Mouse (Mus musculus): ENCODE measurements around the gene Map2k2. TPM values are rescaled to one million over a fixed set of nuclear protein-coding genes. Genes with fewer than 3 reads are reported as not detected.
A peak's percentile ranks its signal among the peaks of the same experiment; 100 is the strongest.
"Not testable (repeated sequence)": the region's sequence is repeated elsewhere in the genome, so short reads cannot be mapped to it uniquely, and the experiment has no call there.

The Map2k2 gene
- polyA plus RNA-seq, 1 experiment from 2014 or later: 207 TPM

DNA sequence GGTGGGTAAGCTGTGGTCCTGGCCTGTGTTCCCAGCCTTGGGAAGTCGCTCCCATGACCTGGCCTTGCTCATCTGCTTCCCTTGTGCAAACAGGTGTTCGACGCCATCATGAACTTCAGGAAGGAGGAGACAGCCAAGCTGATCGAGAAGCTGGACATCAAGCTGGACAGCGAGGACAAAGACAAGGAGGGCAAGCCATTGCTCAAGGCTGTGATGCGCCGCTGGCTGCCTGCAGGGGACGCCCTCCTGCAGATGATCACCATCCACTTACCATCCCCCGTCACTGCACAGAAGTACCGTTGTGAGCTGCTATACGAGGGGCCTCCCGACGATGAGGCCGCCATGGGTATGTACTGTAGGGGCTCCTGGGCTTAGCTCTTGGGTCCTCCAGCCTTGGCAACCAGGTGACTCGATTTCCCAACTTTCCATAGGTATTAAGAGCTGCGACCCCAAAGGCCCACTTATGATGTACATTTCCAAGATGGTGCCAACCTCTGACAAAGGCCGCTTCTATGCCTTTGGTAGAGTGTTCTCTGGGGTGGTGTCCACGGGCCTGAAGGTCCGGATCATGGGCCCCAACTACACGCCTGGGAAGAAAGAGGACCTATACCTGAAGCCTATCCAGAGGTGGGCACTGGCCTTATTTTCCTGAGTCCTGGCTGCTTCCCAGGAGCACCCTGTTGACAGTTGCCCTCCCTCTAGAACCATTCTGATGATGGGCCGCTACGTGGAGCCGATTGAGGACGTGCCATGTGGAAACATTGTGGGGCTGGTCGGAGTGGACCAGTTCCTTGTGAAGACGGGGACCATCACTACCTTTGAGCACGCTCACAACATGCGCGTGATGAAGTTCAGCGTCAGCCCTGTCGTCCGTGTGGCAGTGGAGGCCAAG, 74.0 kb downstream of the Map2k2 start:
- H3K4me3 ChIP-seq (ENCODE audit: low read depth, low read length): peak overlapping the region; percentile 100; the same call in 1 of the 2 replicates
- peak overlapping the region; percentile 30; the same call in 1 of the 2 replicates for H3K9ac ChIP-seq (ENCODE audit: low read depth, low read length)

DNA sequence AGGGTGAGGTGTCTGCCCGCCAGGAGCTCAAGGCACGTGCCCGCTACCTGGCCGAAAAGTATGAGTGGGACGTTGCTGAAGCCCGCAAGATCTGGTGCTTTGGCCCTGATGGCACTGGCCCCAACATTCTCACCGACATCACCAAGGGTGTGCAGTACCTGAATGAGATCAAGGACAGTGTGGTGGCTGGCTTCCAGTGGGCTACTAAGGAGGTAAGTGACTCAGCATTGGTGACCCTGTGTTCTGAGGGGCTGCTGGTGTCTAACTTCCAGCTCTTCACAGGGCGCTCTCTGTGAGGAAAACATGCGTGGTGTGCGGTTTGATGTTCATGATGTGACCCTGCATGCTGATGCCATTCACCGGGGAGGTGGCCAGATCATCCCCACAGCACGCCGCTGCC, 75.2 kb downstream of the Map2k2 start:
- 92% methylated on average over 13 of the region's 13 CpGs for WGBS
- H3K27ac ChIP-seq (ENCODE audit: low read depth, low read length): no peak overlapping the region; the same call in 1 of the 2 replicates
- no peak overlapping the region for H3K4me2 ChIP-seq
- H3K9ac ChIP-seq (ENCODE audit: low read depth, low read length): no peak overlapping the region
- 0 out of 2 replicates have a peak overlapping the region, but pooled peaks have one; percentile 7 for H3K4me3 ChIP-seq (ENCODE audit: low read depth, low read length)
- H3K9me3 ChIP-seq (ENCODE audit: control insufficient read depth, low read length): no peaks in the 10 kb centered on the region
- no peak for ATAC-seq (replicated peaks; ENCODE audit: low FRiP score)
- H3K27me3 ChIP-seq (replicated peaks; ENCODE audit: control insufficient read depth, insufficient read depth, low read length): no peaks in the 10 kb centered on the region
- peaks cover 30% of the 10 kb centered on the region for H3K4me1 ChIP-seq (replicated peaks; ENCODE audit: control insufficient read depth, insufficient read depth, low read length)
- DNase-seq (ENCODE audit: low spot score): no peak
- peaks cover 55% of the 10 kb centered on the region for H3K36me3 ChIP-seq (ENCODE audit: control insufficient read depth, insufficient read depth, low read length)

More for the DNA sequence above, 74.0 kb downstream of the Map2k2 start:
- H3K4me2 ChIP-seq: no peak overlapping the region; the same call in 1 of the 2 replicates
- H3K4me1 ChIP-seq (replicated peaks; ENCODE audit: control insufficient read depth, insufficient read depth, low read length): peaks cover 37% of the 10 kb centered on the region
- H3K9me3 ChIP-seq (ENCODE audit: control insufficient read depth, low read length): no peaks in the 10 kb centered on the region
- no peak for ATAC-seq (replicated peaks; ENCODE audit: low FRiP score)
- H3K36me3 ChIP-seq (ENCODE audit: control insufficient read depth, insufficient read depth, low read length): peaks cover 52% of the 10 kb centered on the region
- DNase-seq (ENCODE audit: low spot score): no peak
- H3K27ac ChIP-seq (ENCODE audit: low read depth, low read length): peak overlapping the region; percentile 26
- WGBS: 88% methylated on average over 32 of the region's 32 CpGs
- no peaks in the 10 kb centered on the region for H3K27me3 ChIP-seq (replicated peaks; ENCODE audit: control insufficient read depth, insufficient read depth, low read length)

DNA sequence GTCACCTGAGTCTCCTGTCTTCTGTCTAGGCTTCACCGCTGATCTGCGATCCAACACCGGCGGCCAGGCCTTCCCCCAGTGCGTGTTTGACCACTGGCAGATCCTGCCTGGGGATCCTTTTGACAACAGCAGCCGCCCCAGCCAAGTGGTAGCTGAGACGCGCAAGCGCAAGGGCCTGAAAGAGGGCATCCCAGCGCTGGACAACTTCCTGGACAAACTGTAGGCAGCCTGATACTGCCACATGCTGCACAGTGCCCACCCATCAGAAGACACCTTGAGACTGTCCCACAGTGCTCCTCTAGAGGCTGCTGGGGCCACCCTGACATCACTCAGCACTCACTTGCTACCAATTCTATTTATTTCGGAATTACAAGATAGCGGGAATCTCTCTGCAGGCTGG, 76.1 kb downstream of the Map2k2 start:
- not testable (repeated sequence) for H3K4me3 ChIP-seq (ENCODE audit: low read depth, low read length); H3K27me3 ChIP-seq (replicated peaks; ENCODE audit: control insufficient read depth, insufficient read depth, low read length); H3K9ac ChIP-seq (ENCODE audit: low read depth, low read length); DNase-seq (ENCODE audit: low spot score); H3K9me3 ChIP-seq (ENCODE audit: control insufficient read depth, low read length); ATAC-seq (replicated peaks; ENCODE audit: low FRiP score); H3K4me2 ChIP-seq
- H3K4me1 ChIP-seq (replicated peaks; ENCODE audit: control insufficient read depth, insufficient read depth, low read length): peaks cover 29% of the 10 kb centered on the region
- peaks cover 59% of the 10 kb centered on the region for H3K36me3 ChIP-seq (ENCODE audit: control insufficient read depth, insufficient read depth, low read length)
- peak overlapping the region; percentile 49; the same call in 1 of the 2 replicates for H3K27ac ChIP-seq (ENCODE audit: low read depth, low read length)
- WGBS: 71% methylated on average over 12 of the region's 12 CpGs

DNA sequence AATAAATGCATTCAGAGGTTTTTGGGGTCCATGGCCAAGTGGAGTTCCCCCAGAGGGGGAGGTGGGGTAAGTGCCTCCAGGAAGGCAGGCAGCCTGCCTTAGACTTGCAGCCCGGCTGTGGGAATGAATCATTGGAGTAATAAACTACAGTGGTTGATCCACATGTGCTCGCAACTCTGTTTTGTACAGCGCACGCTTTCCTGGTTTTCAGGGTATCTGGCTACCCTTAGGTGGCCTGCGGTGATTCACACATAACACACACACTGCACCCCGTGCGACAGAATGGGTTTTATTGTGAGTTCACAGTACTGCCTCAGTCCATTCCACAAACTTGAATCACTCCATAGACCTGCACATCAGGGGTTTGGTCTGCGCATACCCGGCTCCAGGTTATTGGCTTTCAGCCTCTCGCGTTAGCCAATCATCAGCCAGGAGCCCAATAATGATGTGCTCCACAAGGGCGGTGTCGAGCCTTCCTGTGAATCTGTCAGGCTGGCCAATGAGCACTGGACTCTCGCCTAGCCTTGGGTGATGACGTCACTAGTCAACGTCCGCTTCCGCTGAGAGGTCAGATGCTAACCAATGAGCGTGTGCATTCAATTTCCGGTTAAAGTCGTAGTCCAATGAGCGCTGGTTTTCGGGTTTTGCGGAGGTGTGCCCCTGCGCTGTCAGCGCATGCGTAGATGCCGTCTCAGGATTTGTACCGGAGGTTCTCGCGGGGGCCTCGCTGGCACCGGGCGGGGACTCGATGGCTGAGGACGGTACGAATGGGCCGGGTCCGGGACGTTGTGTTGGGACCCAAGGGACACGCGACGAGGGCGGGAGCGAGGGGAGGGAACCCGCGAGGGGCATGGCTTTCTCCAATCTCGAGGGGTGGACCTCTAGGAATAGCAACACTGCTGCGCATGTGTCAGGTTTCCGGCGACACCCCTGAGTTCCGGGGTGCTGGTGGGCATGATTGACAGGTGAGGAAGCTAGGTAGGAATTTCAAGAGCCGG, 76.9 kb downstream of the Map2k2 start, which contains the start of gene Dapk3:
Gene Dapk3, plus strand, starts transcription at position 670 of the 998 bp plus-strand sequence.
- WGBS: 4% methylated on average over 53 of the region's 53 CpGs
- peaks cover 59% of the 10 kb centered on the region for H3K36me3 ChIP-seq (ENCODE audit: control insufficient read depth, insufficient read depth, low read length)
- peak within 1 kb of the TSS; percentile 78 for H3K27ac ChIP-seq (ENCODE audit: low read depth, low read length)

More for the DNA sequence above, 76.9 kb downstream of the Map2k2 start, which contains the start of gene Dapk3:
- Histone ChIP-seq H3K4me2 (peak within 1 kb of the TSS; percentile 82), H3K27me3 (replicated peaks; ENCODE audit: control insufficient read depth, insufficient read depth, low read length) (no peaks in the 10 kb centered on the region), H3K9ac (ENCODE audit: low read depth, low read length) (peak within 1 kb of the TSS; percentile 73), H3K9me3 (ENCODE audit: control insufficient read depth, low read length) (no peaks in the 10 kb centered on the region), H3K4me1 (replicated peaks; ENCODE audit: control insufficient read depth, insufficient read depth, low read length) (peaks cover 29% of the 10 kb centered on the region), H3K4me3 (ENCODE audit: low read depth, low read length) (peak within 1 kb of the TSS; percentile 65)
- ATAC-seq (replicated peaks; ENCODE audit: low FRiP score) (peak; percentile 91), DNase-seq (ENCODE audit: low spot score) (peak; percentile 93)

Small RNAs within 50 kb of the gene (microRNA-seq; reads per million reads assigned to microRNA genes)
- gene Mir5615-1 (ENCODE audit: borderline number of aligned reads) (not detected), gene Mir5615-2 (ENCODE audit: borderline number of aligned reads) (not detected)

Other genes starting within 250 kb of the Map2k2 start
- gene Tmprss9, start 234.1 kb upstream of the Map2k2 start, polyA plus RNA-seq (2014; fragmentation: Nextera tagmentation; extraction: Ambion mirVana): not detected in 2 replicates
- gene Timm13, start 204.9 kb upstream of the Map2k2 start, polyA plus RNA-seq (2014; fragmentation: Nextera tagmentation; extraction: Ambion mirVana): 396 and 445 TPM in 2 replicates
- gene Lmnb2, start 187.7 kb upstream of the Map2k2 start, polyA plus RNA-seq (2014; fragmentation: Nextera tagmentation; extraction: Ambion mirVana): 16.2 and 18.2 TPM in 2 replicates
- gene Gadd45b, start 175.8 kb upstream of the Map2k2 start, polyA plus RNA-seq (2014; fragmentation: Nextera tagmentation; extraction: Ambion mirVana): 4.0 and 5.0 TPM in 2 replicates
- gene Gng7, start 91.0 kb upstream of the Map2k2 start, polyA plus RNA-seq (2014; fragmentation: Nextera tagmentation; extraction: Ambion mirVana): 1.8 and 2.1 TPM in 2 replicates
- 0.45 TPM in 1 of 2 replicates, not detected in the other for gene Diras1, start 80.3 kb upstream of the Map2k2 start, polyA plus RNA-seq (2014; fragmentation: Nextera tagmentation; extraction: Ambion mirVana)
- 9.1 and 9.4 TPM in 2 replicates for gene Slc39a3, start 68.5 kb upstream of the Map2k2 start, polyA plus RNA-seq (2014; fragmentation: Nextera tagmentation; extraction: Ambion mirVana)
- gene Sgta, start 45.7 kb upstream of the Map2k2 start, polyA plus RNA-seq (2014; fragmentation: Nextera tagmentation; extraction: Ambion mirVana): 147 and 153 TPM in 2 replicates
- 80.3 and 84.0 TPM in 2 replicates for gene Thop1, start 35.9 kb upstream of the Map2k2 start, polyA plus RNA-seq (2014; fragmentation: Nextera tagmentation; extraction: Ambion mirVana)
- gene Creb3l3, start 7.0 kb upstream of the Map2k2 start, polyA plus RNA-seq (2014; fragmentation: Nextera tagmentation; extraction: Ambion mirVana): 17.3 and 17.6 TPM in 2 replicates
- gene Zbtb7a, start 29.3 kb downstream of the Map2k2 start, polyA plus RNA-seq (2014; fragmentation: Nextera tagmentation; extraction: Ambion mirVana): 31.6 and 34.2 TPM in 2 replicates
- gene Pias4, start 62.0 kb downstream of the Map2k2 start, polyA plus RNA-seq (2014; fragmentation: Nextera tagmentation; extraction: Ambion mirVana): 41.2 and 50.9 TPM in 2 replicates
- 626 and 647 TPM in 2 replicates for gene Eef2, start 70.7 kb downstream of the Map2k2 start, polyA plus RNA-seq (2014; fragmentation: Nextera tagmentation; extraction: Ambion mirVana)
- 44.5 and 45.6 TPM in 2 replicates for gene Dapk3, start 77.1 kb downstream of the Map2k2 start, polyA plus RNA-seq (2014; fragmentation: Nextera tagmentation; extraction: Ambion mirVana)
- not detected in 2 replicates for gene 4930442H23Rik, start 77.9 kb downstream of the Map2k2 start, polyA plus RNA-seq (2014; fragmentation: Nextera tagmentation; extraction: Ambion mirVana)
- gene Nmrk2, start 96.1 kb downstream of the Map2k2 start, polyA plus RNA-seq (2014; fragmentation: Nextera tagmentation; extraction: Ambion mirVana): not detected in 2 replicates
- 0.05 TPM in 1 of 2 replicates, not detected in the other for gene Atcay, start 124.9 kb downstream of the Map2k2 start, polyA plus RNA-seq (2014; fragmentation: Nextera tagmentation; extraction: Ambion mirVana)
- gene Zfr2, start 127.2 kb downstream of the Map2k2 start, polyA plus RNA-seq (2014; fragmentation: Nextera tagmentation; extraction: Ambion mirVana): 1.3 and 2.1 TPM in 2 replicates
- gene Matk, start 147.0 kb downstream of the Map2k2 start, polyA plus RNA-seq (2014; fragmentation: Nextera tagmentation; extraction: Ambion mirVana): 2.1 TPM in 2 replicates
- gene Mrpl54, start 161.0 kb downstream of the Map2k2 start, polyA plus RNA-seq (2014; fragmentation: Nextera tagmentation; extraction: Ambion mirVana): 226 and 233 TPM in 2 replicates
- 47.5 and 55.0 TPM in 2 replicates for gene Apba3, start 161.0 kb downstream of the Map2k2 start, polyA plus RNA-seq (2014; fragmentation: Nextera tagmentation; extraction: Ambion mirVana)
- 1.8 TPM in 2 replicates for gene Tjp3, start 185.7 kb downstream of the Map2k2 start, polyA plus RNA-seq (2014; fragmentation: Nextera tagmentation; extraction: Ambion mirVana)
- gene Pip5k1c, start 187.0 kb downstream of the Map2k2 start, polyA plus RNA-seq (2014; fragmentation: Nextera tagmentation; extraction: Ambion mirVana): 40.0 and 42.5 TPM in 2 replicates
- 49.9 and 51.9 TPM in 2 replicates for gene Cactin, start 215.2 kb downstream of the Map2k2 start, polyA plus RNA-seq (2014; fragmentation: Nextera tagmentation; extraction: Ambion mirVana)
- gene Tbxa2r, start 222.8 kb downstream of the Map2k2 start, polyA plus RNA-seq (2014; fragmentation: Nextera tagmentation; extraction: Ambion mirVana): 7.8 and 7.9 TPM in 2 replicates
- gene Gipc3, start 237.4 kb downstream of the Map2k2 start, polyA plus RNA-seq (2014; fragmentation: Nextera tagmentation; extraction: Ambion mirVana): not detected in 2 replicates
- 68.6 and 69.2 TPM in 2 replicates for gene Hmg20b, start 244.6 kb downstream of the Map2k2 start, polyA plus RNA-seq (2014; fragmentation: Nextera tagmentation; extraction: Ambion mirVana)

Measured in liver, embryonic 11.5 days (tissue).